Mouse (Mus musculus) kidney, embryonic 16.5 days (tissue): ENCODE measurements at regions not wholly inside any gene's neighbourhood (a gene's known extent, or its start where the extent isn't known, plus 50 kb on each side); places are given as distances from the start of the nearest gene placed in this dataset.

ENCODE experiments used
- ATAC-seq: fragments of 200-750 bp; cut with Nextera tagmentation; 2 replicates; pipeline ENCODE4 v1.8.0; 2017; ENCODE audit warnings: moderate TSS enrichment; ENCODE audit not compliant: low FRiP score, low TSS enrichment
- H3K27ac ChIP-seq: fragments of 300-500 bp; sonication (generic); 2 replicates; pipeline ENCODE4 v1.5.1; 2014; ENCODE audit warnings: low read length
- H3K27me3 ChIP-seq: fragments of 300-500 bp; sonication (generic); 2 replicates; pipeline ENCODE4 v1.6.1; 2014; ENCODE audit warnings: low read length, control low read depth, mixed read lengths; ENCODE audit not compliant: insufficient read depth
- H3K36me3 ChIP-seq: fragments of 300-500 bp; sonication (generic); 2 replicates; pipeline ENCODE4 v1.6.1; 2014; ENCODE audit warnings: low read length, control low read depth, mixed read lengths; ENCODE audit not compliant: insufficient read depth
- H3K4me1 ChIP-seq: fragments of 300-500 bp; sonication (generic); 2 replicates; pipeline ENCODE4 v1.6.1; 2014; ENCODE audit warnings: low read length, control low read depth, mixed read lengths; ENCODE audit not compliant: insufficient read depth
- H3K4me2 ChIP-seq: fragments of 300-500 bp; sonication (generic); replicated peaks from 2 replicates; pipeline ENCODE4 v1.6.1; 2014; ENCODE audit warnings: low read depth, low read length
- H3K4me3 ChIP-seq: fragments of 300-500 bp; sonication (generic); 2 replicates; pipeline ENCODE4 v1.5.1; 2014; ENCODE audit warnings: mild to moderate bottlenecking, low read length
- H3K9ac ChIP-seq: fragments of 300-500 bp; sonication (generic); replicated peaks from 2 replicates; pipeline ENCODE4 v1.6.1; 2014; ENCODE audit warnings: low read length
- H3K9me3 ChIP-seq: fragments of 300-500 bp; sonication (generic); 2 replicates; pipeline ENCODE4 v1.6.1; 2016; ENCODE audit warnings: low read length, control low read depth
- WGBS: fragments of 180-500 bp; shearing (Covaris S2); extraction: QIAGEN DNeasy Blood & Tissue Kit; methylation state at CpG from one replicate; pipeline ENCODE4 v1.1.7; 2014; 5-methylcytosine and 5-hydroxymethylcytosine counted together

DNA sequence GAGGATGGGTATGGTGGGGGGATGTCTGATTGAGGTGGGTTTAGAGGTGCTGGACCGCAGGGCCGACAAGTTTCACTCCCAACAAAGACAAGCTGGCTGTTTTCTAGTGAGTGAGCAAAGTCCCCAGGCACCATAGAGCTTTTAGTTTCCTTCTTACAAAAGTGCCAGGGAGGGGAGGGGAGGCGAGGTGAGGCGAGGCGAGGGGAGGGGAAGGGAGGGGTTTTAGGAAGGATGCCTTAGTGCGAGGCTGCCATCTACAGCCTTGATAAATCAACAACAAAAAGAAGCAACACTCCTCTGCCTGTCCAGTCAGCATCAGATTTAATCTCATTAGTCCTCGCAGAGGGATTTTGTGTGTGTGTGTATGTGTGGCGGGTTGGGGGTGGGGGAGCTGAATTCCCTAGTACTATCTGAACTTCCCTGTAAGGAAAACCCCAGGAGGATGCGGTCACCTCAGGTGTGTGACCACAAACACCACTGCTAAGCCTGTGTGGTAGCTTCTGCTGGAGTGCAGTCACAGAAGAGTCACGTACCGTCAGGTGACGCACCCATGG lies 103.8 kb downstream of the Tbx4 start:
- ATAC-seq, result peak; percentile 73
- Histone ChIP-seq H3K36me3 (no peaks in the 10 kb centered on the region), H3K9me3 (no peaks in the 10 kb centered on the region), H3K4me2 (peak overlapping the region; percentile 62), H3K27me3 (peaks cover 36% of the 10 kb centered on the region), H3K27ac (no peak overlapping the region), H3K4me1 (peaks cover 16% of the 10 kb centered on the region), H3K9ac (peak overlapping the region; percentile 41), H3K4me3 (peak overlapping the region; percentile 36)
- WGBS, result 10% methylated on average over 12 of the region's 12 CpGs

DNA sequence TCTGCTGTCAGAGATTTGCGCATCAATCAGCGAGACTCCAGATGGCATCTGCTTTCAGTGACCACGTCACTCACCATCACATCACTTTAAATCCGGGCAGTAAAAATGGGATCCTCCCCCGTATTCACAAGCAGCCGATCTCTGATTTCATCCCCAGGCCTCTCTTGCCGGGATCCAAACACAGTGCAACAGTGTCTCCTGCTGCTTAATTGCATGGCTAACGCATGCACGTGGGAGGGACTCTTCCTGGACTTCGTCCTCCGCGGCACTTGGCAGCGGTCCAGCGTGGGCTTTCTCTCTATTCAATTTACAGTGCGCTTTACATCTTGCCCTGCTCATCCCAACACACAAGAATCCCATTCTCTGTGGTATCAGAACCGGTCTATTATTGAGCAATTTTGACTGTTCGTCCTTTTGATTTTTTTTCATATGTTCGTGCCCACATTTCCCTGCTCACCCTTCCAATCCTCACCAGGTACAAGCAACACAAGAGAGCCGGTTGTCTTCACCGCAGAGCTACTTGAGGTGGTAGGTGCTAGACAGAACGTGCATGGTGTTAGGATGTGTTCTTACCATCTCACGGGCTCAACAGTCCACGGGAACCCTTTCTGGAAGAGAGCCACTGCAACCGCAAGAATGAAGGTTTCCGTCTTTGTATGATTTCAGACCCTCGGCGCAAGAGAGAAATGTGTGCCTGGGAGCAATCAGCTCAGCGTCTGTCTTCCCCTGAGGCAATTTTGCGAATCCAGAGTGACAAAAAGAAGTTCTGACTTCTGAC lies 109.3 kb downstream of the Tbx4 start:
- H3K9ac ChIP-seq, result no peak overlapping the region
- H3K4me3 ChIP-seq, result peak overlapping the region; percentile 18
- H3K27me3 ChIP-seq, result peaks cover 30% of the 10 kb centered on the region

DNA sequence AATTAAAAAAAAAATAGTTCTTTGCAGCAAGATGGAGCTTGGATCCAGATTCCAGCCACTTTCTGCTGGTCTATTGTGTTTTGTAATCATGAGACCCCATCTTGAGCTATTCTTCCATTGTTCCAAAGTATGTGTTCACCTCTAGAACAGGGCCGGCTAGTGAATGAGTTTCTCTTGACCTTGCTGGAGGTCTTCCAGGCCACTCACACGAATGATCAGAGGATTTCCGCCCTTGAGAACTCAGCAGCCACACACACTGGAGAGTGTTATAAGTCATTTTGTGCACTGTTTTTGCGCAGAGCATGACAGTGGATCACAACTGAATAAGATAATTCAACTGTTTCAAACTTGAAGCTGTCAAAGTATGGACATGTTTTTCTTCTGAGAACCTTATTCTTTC lies 110.5 kb downstream of the Tbx4 start:
- Histone ChIP-seq H3K4me3 (no peak overlapping the region), H3K4me1 (peaks cover 7% of the 10 kb centered on the region; the same call in 1 of the 2 replicates), H3K9ac (no peak overlapping the region), H3K9me3 (no peaks in the 10 kb centered on the region), H3K4me2 (no peak overlapping the region), H3K27ac (no peak overlapping the region), H3K27me3 (peaks cover 27% of the 10 kb centered on the region), H3K36me3 (no peaks in the 10 kb centered on the region)
- ATAC-seq, result no peak
- 68% methylated on average over 4 of the region's 4 CpGs for WGBS

More for the DNA sequence above, 109.3 kb downstream of the Tbx4 start:
- Histone ChIP-seq H3K4me2 (peak overlapping the region; percentile 43), H3K9me3 (no peaks in the 10 kb centered on the region), H3K27ac (no peak overlapping the region), H3K36me3 (no peaks in the 10 kb centered on the region), H3K4me1 (peaks cover 7% of the 10 kb centered on the region; the same call in 1 of the 2 replicates)
- peak; percentile 71 for ATAC-seq
- 37% methylated on average over 29 of the region's 29 CpGs for whole genome bisulfite sequencing

DNA sequence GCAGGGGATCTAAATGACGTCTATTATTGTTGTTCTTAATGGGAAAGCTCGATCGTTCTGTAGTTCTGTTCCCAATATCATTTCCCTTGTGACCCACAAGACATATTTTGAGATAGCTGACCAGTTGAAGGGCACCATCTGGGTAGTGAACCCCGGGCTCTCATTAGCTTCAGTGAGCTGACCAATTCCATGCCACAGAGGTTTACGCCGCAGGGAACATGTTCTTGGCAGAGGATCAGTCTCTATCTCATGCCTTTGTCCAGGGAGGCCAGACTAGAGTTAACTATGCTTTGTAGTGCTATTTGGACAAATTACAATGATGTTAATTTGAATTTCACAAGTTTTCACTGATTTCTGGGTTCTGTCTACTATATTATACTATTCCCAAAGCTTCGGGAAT lies 117.1 kb downstream of the Tbx4 start:
- Histone ChIP-seq H3K36me3 (no peaks in the 10 kb centered on the region), H3K4me2 (no peak overlapping the region), H3K9ac (no peak overlapping the region), H3K27me3 (no peaks in the 10 kb centered on the region), H3K4me1 (no peaks in the 10 kb centered on the region), H3K27ac (no peak overlapping the region), H3K4me3 (no peak overlapping the region), H3K9me3 (no peaks in the 10 kb centered on the region)
- 70% methylated on average over 7 of the region's 7 CpGs for WGBS
- ATAC-seq, result no peak

DNA sequence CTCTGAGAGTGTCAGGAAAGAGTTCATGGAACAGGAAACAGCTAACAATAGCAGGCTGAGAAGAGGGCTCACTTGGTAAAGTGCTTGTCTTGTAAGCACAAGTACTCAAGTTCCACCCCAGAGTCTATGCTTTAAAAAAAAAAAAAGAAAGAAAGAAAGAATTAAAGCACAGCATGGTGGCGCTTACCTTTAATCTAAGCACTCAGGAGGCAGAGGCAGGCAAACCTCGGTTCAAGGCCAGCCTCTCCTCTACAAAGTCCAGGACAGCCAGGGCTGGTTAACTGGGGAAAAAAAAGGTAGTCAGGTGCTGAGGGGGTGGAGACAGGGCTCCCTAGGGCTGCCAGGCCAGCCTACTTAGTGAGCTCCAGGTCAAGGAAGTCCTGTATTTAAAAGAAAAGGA lies 119.1 kb downstream of the Tbx4 start:
- ATAC-seq, result no peak
- Histone ChIP-seq H3K36me3 (no peaks in the 10 kb centered on the region), H3K9me3 (no peaks in the 10 kb centered on the region), H3K4me3 (no peak overlapping the region), H3K27me3 (no peaks in the 10 kb centered on the region), H3K4me2 (no peak overlapping the region), H3K27ac (no peak overlapping the region), H3K9ac (no peak overlapping the region), H3K4me1 (no peaks in the 10 kb centered on the region)
- WGBS, result 81% methylated on average over 2 of the region's 2 CpGs

DNA sequence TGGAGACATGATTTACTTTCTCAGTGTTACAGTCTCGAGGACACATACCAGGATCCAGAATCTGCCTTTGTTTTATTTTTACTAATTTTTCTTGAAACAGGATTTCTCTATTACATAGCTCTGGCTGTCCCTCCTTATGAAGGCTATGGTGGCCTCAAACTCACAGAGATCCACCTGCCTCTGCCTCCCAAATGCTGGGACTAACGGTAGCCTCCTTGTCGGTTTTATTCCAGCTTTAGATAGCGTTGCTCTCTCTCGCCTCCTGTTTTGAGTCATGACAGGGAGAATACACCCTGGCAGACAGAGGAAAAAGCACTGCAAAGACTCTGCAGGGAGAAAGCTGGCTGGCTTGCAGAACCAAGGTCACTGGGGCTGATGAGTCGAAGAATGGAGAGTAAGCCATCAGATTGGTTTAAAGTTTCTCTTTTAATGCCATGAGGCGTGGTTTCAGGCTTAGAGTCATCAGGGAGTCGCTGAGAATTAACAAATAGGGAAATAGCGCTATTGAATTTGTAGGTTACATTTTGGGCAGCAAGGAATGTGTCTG lies 119.8 kb downstream of the Tbx4 start:
- Histone ChIP-seq H3K4me1 (no peaks in the 10 kb centered on the region), H3K27me3 (no peaks in the 10 kb centered on the region), H3K4me3 (no peak overlapping the region), H3K9me3 (no peaks in the 10 kb centered on the region), H3K9ac (no peak overlapping the region), H3K27ac (no peak overlapping the region), H3K4me2 (no peak overlapping the region), H3K36me3 (no peaks in the 10 kb centered on the region)
- ATAC-seq, result no peak
- WGBS, result 77% methylated on average over 9 of the region's 9 CpGs

DNA sequence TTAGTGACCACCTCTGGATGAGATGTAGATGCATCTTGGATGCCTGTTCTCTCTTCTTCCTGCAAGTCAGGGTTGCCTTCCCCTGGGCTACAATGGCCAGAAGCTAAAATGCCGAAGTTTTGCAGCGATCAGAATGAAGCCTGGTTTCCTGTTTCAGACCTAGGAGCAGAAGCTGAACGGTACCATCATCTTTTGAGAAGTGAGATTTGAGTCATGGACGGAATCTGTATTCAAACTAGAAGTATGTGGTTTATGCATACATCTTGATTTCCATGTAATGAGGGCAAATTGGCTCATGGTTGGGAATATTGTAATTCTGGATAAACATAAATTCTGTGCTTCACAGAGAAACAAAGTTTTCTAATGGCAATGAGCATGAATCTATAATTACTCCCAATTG lies 120.6 kb downstream of the Tbx4 start:
- no peak overlapping the region for H3K9ac ChIP-seq
- ATAC-seq, result no peak
- H3K9me3 ChIP-seq, result no peaks in the 10 kb centered on the region
- 81% methylated on average over 4 of the region's 4 CpGs for WGBS
- H3K27me3 ChIP-seq, result no peaks in the 10 kb centered on the region
- H3K4me3 ChIP-seq, result no peak overlapping the region
- no peaks in the 10 kb centered on the region for H3K4me1 ChIP-seq
- H3K27ac ChIP-seq, result no peak overlapping the region
- H3K4me2 ChIP-seq, result no peak overlapping the region
- H3K36me3 ChIP-seq, result no peaks in the 10 kb centered on the region
